Mouse (Mus musculus): ENCODE results near the gene Dennd5a.

DNA sequence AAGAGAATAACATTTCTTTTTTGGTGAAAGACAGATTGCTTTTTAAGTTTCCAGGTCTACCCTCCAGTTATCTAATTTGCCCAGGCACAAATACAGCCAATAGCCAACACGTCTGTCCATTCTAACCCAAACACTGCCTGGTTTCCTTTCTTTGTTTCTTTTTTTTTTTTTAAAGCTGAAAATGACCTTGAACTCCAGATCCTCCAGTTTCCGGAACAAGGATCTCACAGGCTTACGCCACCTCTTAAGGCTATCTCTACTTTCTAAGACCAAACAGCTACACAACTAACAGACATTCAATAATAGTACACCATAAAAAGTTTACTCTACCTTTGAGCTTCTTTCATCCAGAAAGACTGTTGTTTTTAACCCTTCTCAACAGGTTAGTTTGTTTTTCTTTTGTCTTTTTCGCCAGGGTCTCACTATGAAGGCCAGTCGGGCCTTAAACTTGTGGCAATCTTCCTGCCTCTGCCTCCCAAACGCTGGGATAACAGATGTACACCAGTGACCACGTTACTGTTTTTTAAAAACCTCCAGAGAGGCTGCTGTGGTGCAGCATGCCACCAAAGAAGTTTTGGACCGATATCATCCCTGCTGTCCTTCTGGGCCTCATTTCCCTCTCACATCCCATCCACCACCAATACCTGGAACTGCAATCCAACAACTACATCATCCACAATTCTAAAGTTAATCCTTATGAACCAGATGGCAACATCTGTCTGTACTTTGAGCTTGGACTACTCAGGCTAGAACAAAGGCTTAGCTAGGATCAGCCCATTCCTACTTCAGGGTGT lies 2.1 kb downstream of the Dennd5a start:
- TF ChIP-seq POLR2A (IDR thresholded peaks at IDR 0.05; ENCODE audit: extremely low read depth, insufficient read depth, low read length) (no peak), CTCF (IDR thresholded peaks at IDR 0.05; ENCODE audit: low read depth, low read length) (no peak)

All from liver, adult 2 months (tissue).